Mouse (Mus musculus) cerebellum, adult 2 months (tissue): ENCODE results near the gene Sprr1a. TPM values are rescaled to one million over a fixed set of nuclear protein-coding genes. Genes with fewer than 3 reads are reported as not detected.
"Not testable (repeated sequence)": the region's sequence is repeated elsewhere in the genome, so short reads cannot be mapped to it uniquely, and the experiment has no call there.

Experiments used
- DNase-seq, 2 experiments: peaks; one replicate each; pipeline ENCODE4 v3.0.0; 2021
- H3K27ac ChIP-seq: fragments of 200-500 bp; 2 replicates; pipeline ENCODE4 v1.5.1; 2012; ENCODE audit warnings: low read length, control low read depth, inconsistent platforms; ENCODE audit not compliant: insufficient read depth
- H3K27me3 ChIP-seq: fragments of 200-500 bp; 2 replicates; pipeline ENCODE4 v1.6.1; 2012; ENCODE audit warnings: inconsistent platforms, mild to moderate bottlenecking, low read length, moderate library complexity; ENCODE audit not compliant: control insufficient read depth, insufficient read depth
- H3K4me1 ChIP-seq: fragments of 200-500 bp; 2 replicates; pipeline ENCODE4 v1.6.1; 2011; ENCODE audit warnings: low read length; ENCODE audit not compliant: control insufficient read depth, insufficient read depth
- H3K4me3 ChIP-seq: fragments of 200-500 bp; replicated peaks from 2 replicates; pipeline ENCODE3; 2011; ENCODE audit warnings: mild to moderate bottlenecking, low read depth, low read length, control low read depth; ENCODE audit not compliant: insufficient read depth
- CTCF ChIP-seq: fragments of 200-500 bp; IDR thresholded peaks from 2 replicates; pipeline ENCODE4 v1.5.1; 2011; ENCODE audit warnings: low read depth, mild to moderate bottlenecking, control low read depth, low read length, moderate library complexity, borderline replicate concordance; ENCODE audit not compliant: insufficient read depth
- POLR2A ChIP-seq: fragments of 200-500 bp; IDR thresholded peaks from 2 replicates; pipeline ENCODE4 v1.6.1; 2011; ENCODE audit warnings: low read length, control low read depth, borderline replicate concordance; ENCODE audit not compliant: insufficient read depth
- WGBS: fragments of 180-500 bp; shearing (Covaris S2); methylation state at CpG from one replicate; pipeline ENCODE4 v1.1.7; 2018; 5-methylcytosine and 5-hydroxymethylcytosine counted together
- polyA plus RNA-seq: library from polyadenylated mRNA; depleted of rRNA; stranded (reverse); fragments of >200 nt; gene quantifications from 2 replicates; pipeline ENCODE4 v1.2.3, GENCODE M21; 2012

Gene Sprr1a
- polyA plus RNA-seq, 1 experiment: 0.70 TPM

- Histone ChIP-seq H3K4me3 (no peak overlapping the region), H3K4me1 (no peaks in the 10 kb centered on the region), H3K27me3 (no peaks in the 10 kb centered on the region), H3K27ac (no peak overlapping the region)
- DNase-seq: no peak
- TF ChIP-seq POLR2A (no peak), CTCF (no peak)
- WGBS: 40% methylated on average over 1 of the region's 1 CpGs
These were observed 612 bp upstream of the Sprr1a start for GRCm38 (mm10) chr3:92486307-92486706.

- H3K27me3 ChIP-seq, DNase-seq, H3K4me1 ChIP-seq, H3K4me3 ChIP-seq, H3K27ac ChIP-seq: not testable (repeated sequence)
These were observed 4.4 kb downstream of the Sprr1a start for GRCm38 (mm10) chr3:92481249-92481648.

GRCm38 (mm10) chr3:92470111-92470510 lies 15.6 kb downstream of the Sprr1a start:
- 86% methylated on average over 2 of the region's 2 CpGs for WGBS
- no peak overlapping the region for H3K4me3 ChIP-seq

GRCm38 (mm10) chr3:92467424-92467823 lies 18.3 kb downstream of the Sprr1a start:
- Histone ChIP-seq H3K27me3 (no peaks in the 10 kb centered on the region), H3K4me3 (no peak overlapping the region), H3K4me1 (no peaks in the 10 kb centered on the region), H3K27ac (no peak overlapping the region)
- no peak for DNase-seq
- TF ChIP-seq CTCF (no peak), POLR2A (no peak)

More at GRCm38 (mm10) chr3:92470111-92470510, 15.6 kb downstream of the Sprr1a start:
- TF ChIP-seq POLR2A: no peak
- no peak for TF ChIP-seq CTCF
- no peak for DNase-seq
- H3K4me1 ChIP-seq: no peaks in the 10 kb centered on the region
- no peak overlapping the region for H3K27ac ChIP-seq
- H3K27me3 ChIP-seq: no peaks in the 10 kb centered on the region

- DNase-seq: no peak
- Histone ChIP-seq H3K27me3 (no peaks in the 10 kb centered on the region), H3K27ac (no peak overlapping the region), H3K4me1 (no peaks in the 10 kb centered on the region), H3K4me3 (no peak overlapping the region)
- WGBS: 19% methylated on average over 1 of the region's 1 CpGs
- TF ChIP-seq POLR2A (no peak), CTCF (no peak)
These were observed 19.1 kb downstream of the Sprr1a start for GRCm38 (mm10) chr3:92466576-92466975.

- TF ChIP-seq CTCF (no peak), POLR2A (no peak)
- 56% methylated on average over 2 of the region's 2 CpGs for WGBS
- no peak within 1 kb of the TSS for H3K27ac ChIP-seq
- H3K27me3 ChIP-seq: no peaks in the 10 kb centered on the region
- DNase-seq: no peak
- H3K4me3 ChIP-seq: no peak within 1 kb of the TSS
- no peaks in the 10 kb centered on the region for H3K4me1 ChIP-seq
These were observed 27.1 kb downstream of the Sprr1a start, which contains the start of gene Sprr3 for GRCm38 (mm10) chr3:92458620-92459019. TSS of gene Sprr3 (minus strand) at chr3:92458720.

GRCm38 (mm10) chr3:92455151-92455550 lies 30.5 kb downstream of the Sprr1a start:
- Histone ChIP-seq H3K27ac (no peak overlapping the region), H3K27me3 (no peaks in the 10 kb centered on the region), H3K4me1 (no peaks in the 10 kb centered on the region), H3K4me3 (no peak overlapping the region)
- 86% methylated on average over 5 of the region's 5 CpGs for WGBS
- DNase-seq: no peak
- TF ChIP-seq POLR2A (no peak), CTCF (no peak)

- DNase-seq: no peak
- Histone ChIP-seq H3K27ac (no peak overlapping the region), H3K4me3 (no peak overlapping the region), H3K27me3 (no peaks in the 10 kb centered on the region), H3K4me1 (no peaks in the 10 kb centered on the region)
- TF ChIP-seq CTCF: no peak
- TF ChIP-seq POLR2A: no peak
- WGBS: 84% methylated on average over 3 of the region's 3 CpGs
These were observed 45.5 kb downstream of the Sprr1a start for GRCm38 (mm10) chr3:92440177-92440576.
